Mouse (Mus musculus): ENCODE measurements around the gene 4930522H14Rik. TPM values are rescaled to one million over a fixed set of nuclear protein-coding genes. Genes with fewer than 3 reads are reported as not detected.

Gene 4930522H14Rik
- polyA plus RNA-seq (2012; rRNA removed) (not detected in 2 replicates), polyA plus RNA-seq (2014; fragmentation: Nextera tagmentation; extraction: Ambion mirVana) (not detected in 2 replicates)

GRCm38 (mm10) chr4:109531111-109531510 is at the start of gene 4930522H14Rik:
Gene 4930522H14Rik, minus strand, starts transcription at chr4:109531297.
- no peak within 1 kb of the TSS for H3K9ac ChIP-seq (replicated peaks)
- no peak within 1 kb of the TSS for H3K27ac ChIP-seq
- H3K36me3 ChIP-seq (replicated peaks; ENCODE audit: control insufficient read depth, insufficient read depth, low read depth), result no peaks in the 10 kb centered on the region
- no peaks in the 10 kb centered on the region for H3K27me3 ChIP-seq (ENCODE audit: control insufficient read depth, insufficient read depth, low read length)
- H3K9me3 ChIP-seq (ENCODE audit: control insufficient read depth, low read length), result no peaks in the 10 kb centered on the region
- no peaks in the 10 kb centered on the region for H3K4me1 ChIP-seq (replicated peaks; ENCODE audit: control insufficient read depth in 2 of 2, insufficient read depth in 2 of 2, low read length in 1 of 2)
- TF ChIP-seq EP300 (IDR thresholded peaks at IDR 0.05; ENCODE audit: low read depth), result no peak
- no peak for TF ChIP-seq CTCF (IDR thresholded peaks at IDR 0.05; ENCODE audit: low read depth)
- H3K4me2 ChIP-seq (ENCODE audit: low read depth), result no peak within 1 kb of the TSS
- 80% methylated on average over 2 of the region's 2 CpGs for WGBS (ENCODE audit: insufficient replicate concordance)
- H3K4me3 ChIP-seq (ENCODE audit: insufficient read depth in 1 of 2, low read depth in 2 of 2, low read length in 2 of 2), result no peak within 1 kb of the TSS
- ATAC-seq (ENCODE audit: insufficient read depth) (no peak), DNase-seq (ENCODE audit: low read depth in 3 of 3, low spot score in 3 of 3) (no peak)

- no peak for TF ChIP-seq EP300 (IDR thresholded peaks at IDR 0.05; ENCODE audit: low read depth)
- TF ChIP-seq CTCF (IDR thresholded peaks at IDR 0.05; ENCODE audit: low read depth), result no peak
- Histone ChIP-seq H3K9ac (replicated peaks) (no peak overlapping the region), H3K27ac (no peak overlapping the region), H3K27me3 (ENCODE audit: control insufficient read depth, insufficient read depth, low read length) (no peaks in the 10 kb centered on the region), H3K4me1 (replicated peaks; ENCODE audit: control insufficient read depth in 2 of 2, insufficient read depth in 2 of 2, low read length in 1 of 2) (no peaks in the 10 kb centered on the region), H3K4me2 (ENCODE audit: low read depth) (no peak overlapping the region), H3K9me3 (ENCODE audit: control insufficient read depth, low read length) (no peaks in the 10 kb centered on the region), H3K36me3 (replicated peaks; ENCODE audit: control insufficient read depth, insufficient read depth, low read depth) (no peaks in the 10 kb centered on the region), H3K4me3 (ENCODE audit: insufficient read depth in 1 of 2, low read depth in 2 of 2, low read length in 2 of 2) (no peak overlapping the region)
- ATAC-seq (ENCODE audit: insufficient read depth), result no peak
- 72% methylated on average over 3 of the region's 3 CpGs for WGBS (ENCODE audit: insufficient replicate concordance)
- no peak for DNase-seq (ENCODE audit: low read depth in 3 of 3, low spot score in 3 of 3)
Measured at GRCm38 (mm10) chr4:109578356-109578755, 47.3 kb upstream of the 4930522H14Rik start.

GRCm38 (mm10) chr4:109576933-109577332 is 45.8 kb upstream of the 4930522H14Rik start:
- DNase-seq (ENCODE audit: low read depth in 3 of 3, low spot score in 3 of 3) (no peak), ATAC-seq (ENCODE audit: insufficient read depth) (no peak)
- Histone ChIP-seq H3K4me2 (ENCODE audit: low read depth) (no peak overlapping the region), H3K27me3 (ENCODE audit: control insufficient read depth, insufficient read depth, low read length) (no peaks in the 10 kb centered on the region), H3K4me3 (ENCODE audit: insufficient read depth in 1 of 2, low read depth in 2 of 2, low read length in 2 of 2) (no peak overlapping the region), H3K9ac (replicated peaks) (no peak overlapping the region), H3K36me3 (replicated peaks; ENCODE audit: control insufficient read depth, insufficient read depth, low read depth) (no peaks in the 10 kb centered on the region), H3K27ac (no peak overlapping the region), H3K4me1 (replicated peaks; ENCODE audit: control insufficient read depth in 2 of 2, insufficient read depth in 2 of 2, low read length in 1 of 2) (no peaks in the 10 kb centered on the region), H3K9me3 (ENCODE audit: control insufficient read depth, low read length) (no peaks in the 10 kb centered on the region)
- 57% methylated on average over 5 of the region's 5 CpGs for WGBS (ENCODE audit: insufficient replicate concordance)
- TF ChIP-seq EP300 (IDR thresholded peaks at IDR 0.05; ENCODE audit: low read depth) (no peak), CTCF (IDR thresholded peaks at IDR 0.05; ENCODE audit: low read depth) (peak; percentile 10; the same call in 1 of the 2 replicates)

DNA sequence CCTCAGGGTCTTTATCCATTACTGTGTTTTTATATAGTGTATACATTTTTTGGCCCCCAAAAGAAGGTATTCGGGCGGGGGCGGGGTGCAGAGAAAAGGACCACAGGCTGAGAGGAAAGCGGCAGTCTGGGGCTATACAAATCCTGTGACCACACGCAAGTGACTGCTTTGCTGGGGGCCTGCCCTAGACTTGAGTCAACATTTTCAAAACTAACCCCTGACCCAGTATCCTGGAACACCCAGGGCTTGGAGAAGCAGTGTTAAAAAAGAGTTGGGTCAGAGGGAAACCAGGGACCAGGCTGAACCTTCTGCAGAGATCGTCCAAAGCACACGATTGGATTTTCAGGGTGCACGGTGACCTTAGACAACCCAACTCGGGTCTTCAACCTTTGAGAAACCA is 43.7 kb upstream of the 4930522H14Rik start:
- WGBS (ENCODE audit: insufficient replicate concordance), result 59% methylated on average over 9 of the region's 9 CpGs
- DNase-seq (ENCODE audit: low read depth in 3 of 3, low spot score in 3 of 3), result no peak
- H3K27ac ChIP-seq, result no peak overlapping the region
- no peak overlapping the region for H3K9ac ChIP-seq (replicated peaks)
- no peaks in the 10 kb centered on the region for H3K4me1 ChIP-seq (replicated peaks; ENCODE audit: control insufficient read depth in 2 of 2, insufficient read depth in 2 of 2, low read length in 1 of 2)
- H3K36me3 ChIP-seq (replicated peaks; ENCODE audit: control insufficient read depth, insufficient read depth, low read depth), result no peaks in the 10 kb centered on the region
- H3K4me2 ChIP-seq (ENCODE audit: low read depth), result no peak overlapping the region
- H3K9me3 ChIP-seq (ENCODE audit: control insufficient read depth, low read length), result no peaks in the 10 kb centered on the region
- H3K27me3 ChIP-seq (ENCODE audit: control insufficient read depth, insufficient read depth, low read length), result no peaks in the 10 kb centered on the region
- no peak overlapping the region for H3K4me3 ChIP-seq (ENCODE audit: insufficient read depth in 1 of 2, low read depth in 2 of 2, low read length in 2 of 2)
- no peak for ATAC-seq (ENCODE audit: insufficient read depth)
- TF ChIP-seq EP300 (IDR thresholded peaks at IDR 0.05; ENCODE audit: low read depth) (no peak), CTCF (IDR thresholded peaks at IDR 0.05; ENCODE audit: low read depth) (no peak)

DNA sequence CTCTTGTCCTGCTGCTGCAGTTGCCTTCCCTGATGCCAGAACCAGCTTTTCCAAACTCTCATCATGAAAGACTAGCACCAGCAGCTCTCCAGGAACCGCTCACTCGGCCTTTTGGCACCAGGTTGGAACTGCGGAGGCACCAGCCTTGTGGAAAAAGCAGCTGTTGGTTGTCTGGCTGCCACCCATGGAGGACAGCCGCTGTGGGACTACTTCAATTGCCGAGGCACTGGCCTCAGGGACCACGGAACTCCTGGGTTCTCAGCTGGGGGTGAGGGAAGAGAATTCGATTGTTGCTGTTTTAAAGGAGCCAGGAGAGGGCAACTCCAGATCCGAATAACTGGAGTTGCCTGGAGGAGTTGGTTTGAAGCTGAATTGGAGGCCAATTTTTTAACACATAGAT is 43.2 kb upstream of the 4930522H14Rik start:
- Histone ChIP-seq H3K9me3 (ENCODE audit: control insufficient read depth, low read length) (no peaks in the 10 kb centered on the region), H3K4me2 (ENCODE audit: low read depth) (no peak overlapping the region), H3K4me3 (ENCODE audit: insufficient read depth in 1 of 2, low read depth in 2 of 2, low read length in 2 of 2) (no peak overlapping the region), H3K4me1 (replicated peaks; ENCODE audit: control insufficient read depth in 2 of 2, insufficient read depth in 2 of 2, low read length in 1 of 2) (no peaks in the 10 kb centered on the region), H3K36me3 (replicated peaks; ENCODE audit: control insufficient read depth, insufficient read depth, low read depth) (no peaks in the 10 kb centered on the region), H3K9ac (replicated peaks) (no peak overlapping the region), H3K27ac (no peak overlapping the region), H3K27me3 (ENCODE audit: control insufficient read depth, insufficient read depth, low read length) (no peaks in the 10 kb centered on the region)
- TF ChIP-seq CTCF (IDR thresholded peaks at IDR 0.05; ENCODE audit: low read depth) (no peak), EP300 (IDR thresholded peaks at IDR 0.05; ENCODE audit: low read depth) (no peak)
- WGBS (ENCODE audit: insufficient replicate concordance), result 33% methylated on average over 8 of the region's 8 CpGs
- no peak for DNase-seq (ENCODE audit: low read depth in 3 of 3, low spot score in 3 of 3)
- no peak for ATAC-seq (ENCODE audit: insufficient read depth)
